Mouse (Mus musculus) neural tube, embryonic 14.5 days (tissue): ENCODE measurements at regions not wholly inside any gene's neighbourhood (a gene's known extent, or its start where the extent isn't known, plus 50 kb on each side); places are given as distances from the start of the nearest gene placed in this dataset.

ENCODE experiments used
- ATAC-seq: fragments of 200-750 bp; cut with Nextera tagmentation; 2 replicates; pipeline ENCODE4 v1.8.0; 2017; ENCODE audit warnings: low read depth, mild to moderate bottlenecking, moderate TSS enrichment, moderate library complexity
- H3K27ac ChIP-seq: fragments of 300-500 bp; sonication (generic); 2 replicates; pipeline ENCODE4 v1.5.1; 2014; ENCODE audit warnings: low read depth, mild to moderate bottlenecking, control low read depth, low read length, moderate library complexity, mixed read lengths
- H3K27me3 ChIP-seq: fragments of 300-500 bp; sonication (generic); 2 replicates; pipeline ENCODE4 v1.6.1; 2014; ENCODE audit warnings: low read length; ENCODE audit not compliant: control insufficient read depth, insufficient read depth
- H3K36me3 ChIP-seq: fragments of 300-500 bp; sonication (generic); 2 replicates; pipeline ENCODE4 v1.6.1; 2014; ENCODE audit warnings: low read length, mixed read lengths; ENCODE audit not compliant: control insufficient read depth, insufficient read depth
- H3K4me1 ChIP-seq: fragments of 300-500 bp; sonication (generic); 2 replicates; pipeline ENCODE4 v1.6.1; 2014; ENCODE audit warnings: low read length; ENCODE audit not compliant: control insufficient read depth, insufficient read depth
- H3K4me2 ChIP-seq: fragments of 300-500 bp; sonication (generic); 2 replicates; pipeline ENCODE4 v1.6.1; 2014; ENCODE audit warnings: mild to moderate bottlenecking, low read depth, low read length, control low read depth
- H3K4me3 ChIP-seq: fragments of 300-500 bp; sonication (generic); 2 replicates; pipeline ENCODE4 v1.5.1; 2014; ENCODE audit warnings: low read depth, low read length, control low read depth, mixed read lengths
- H3K9ac ChIP-seq: fragments of 300-500 bp; sonication (generic); replicated peaks from 2 replicates; pipeline ENCODE4 v1.6.1; 2014; ENCODE audit warnings: low read depth, mild to moderate bottlenecking, control low read depth, low read length, mixed read lengths
- H3K9me3 ChIP-seq: fragments of 300-500 bp; sonication (generic); 2 replicates; pipeline ENCODE4 v1.6.1; 2016; ENCODE audit warnings: low read length; ENCODE audit not compliant: control insufficient read depth
- WGBS: fragments of 180-500 bp; shearing (Covaris S2); extraction: QIAGEN DNeasy Blood & Tissue Kit; methylation state at CpG from one replicate; pipeline ENCODE4 v1.1.7; 2014; 5-methylcytosine and 5-hydroxymethylcytosine counted together

- Histone ChIP-seq H3K4me2 (no peak overlapping the region), H3K27me3 (no peaks in the 10 kb centered on the region), H3K9me3 (no peaks in the 10 kb centered on the region), H3K4me1 (no peaks in the 10 kb centered on the region), H3K4me3 (no peak overlapping the region), H3K9ac (no peak overlapping the region), H3K36me3 (no peaks in the 10 kb centered on the region), H3K27ac (no peak overlapping the region)
- WGBS, result 83% methylated on average over 5 of the region's 5 CpGs
- no peak for ATAC-seq
Measured at GRCm38 (mm10) chr16:73769729-73770128, 641.9 kb downstream of the Robo2 start.

GRCm38 (mm10) chr16:73768706-73769105 is 642.9 kb downstream of the Robo2 start:
- no peak for ATAC-seq
- 96% methylated on average over 2 of the region's 2 CpGs for WGBS
- no peaks in the 10 kb centered on the region for H3K9me3 ChIP-seq
- no peak overlapping the region for H3K4me3 ChIP-seq
- no peaks in the 10 kb centered on the region for H3K4me1 ChIP-seq
- H3K27me3 ChIP-seq, result no peaks in the 10 kb centered on the region
- no peak overlapping the region for H3K9ac ChIP-seq
- H3K27ac ChIP-seq, result no peak overlapping the region
- H3K36me3 ChIP-seq, result no peaks in the 10 kb centered on the region
- no peak overlapping the region for H3K4me2 ChIP-seq

- Histone ChIP-seq H3K4me1 (no peaks in the 10 kb centered on the region), H3K27ac (no peak overlapping the region), H3K9ac (no peak overlapping the region), H3K27me3 (no peaks in the 10 kb centered on the region), H3K36me3 (no peaks in the 10 kb centered on the region), H3K9me3 (no peaks in the 10 kb centered on the region), H3K4me2 (no peak overlapping the region), H3K4me3 (no peak overlapping the region)
- WGBS, result 91% methylated on average over 3 of the region's 3 CpGs
- ATAC-seq, result no peak
Measured at GRCm38 (mm10) chr16:73765184-73765583, 646.4 kb downstream of the Robo2 start.

- WGBS, result 25% methylated on average over 3 of the region's 3 CpGs
- Histone ChIP-seq H3K9ac (no peak overlapping the region), H3K9me3 (no peaks in the 10 kb centered on the region), H3K27ac (no peak overlapping the region), H3K4me3 (no peak overlapping the region), H3K4me2 (no peak overlapping the region), H3K4me1 (no peaks in the 10 kb centered on the region), H3K36me3 (no peaks in the 10 kb centered on the region), H3K27me3 (no peaks in the 10 kb centered on the region)
- no peak for ATAC-seq
Measured at GRCm38 (mm10) chr16:73760921-73761320, 650.7 kb downstream of the Robo2 start.

GRCm38 (mm10) chr16:73758872-73759271 is 652.8 kb downstream of the Robo2 start:
- Histone ChIP-seq H3K4me1 (no peaks in the 10 kb centered on the region), H3K9me3 (no peaks in the 10 kb centered on the region), H3K4me2 (no peak overlapping the region), H3K27ac (no peak overlapping the region), H3K36me3 (no peaks in the 10 kb centered on the region), H3K9ac (no peak overlapping the region), H3K27me3 (no peaks in the 10 kb centered on the region), H3K4me3 (no peak overlapping the region)
- WGBS, result 20% methylated on average over 5 of the region's 5 CpGs
- no peak for ATAC-seq

GRCm38 (mm10) chr16:73754302-73754701 is 657.3 kb downstream of the Robo2 start:
- WGBS, result 60% methylated on average over 5 of the region's 5 CpGs

GRCm38 (mm10) chr16:73728297-73728696 is 683.3 kb downstream of the Robo2 start:
- no peaks in the 10 kb centered on the region for H3K36me3 ChIP-seq
- 93% methylated on average over 7 of the region's 7 CpGs for WGBS
- no peak overlapping the region for H3K4me2 ChIP-seq
- no peaks in the 10 kb centered on the region for H3K4me1 ChIP-seq
- H3K9ac ChIP-seq, result no peak overlapping the region
- no peaks in the 10 kb centered on the region for H3K9me3 ChIP-seq
- no peak overlapping the region for H3K27ac ChIP-seq
- no peaks in the 10 kb centered on the region for H3K27me3 ChIP-seq
- no peak for ATAC-seq
- H3K4me3 ChIP-seq, result no peak overlapping the region

More at GRCm38 (mm10) chr16:73754302-73754701, 657.3 kb downstream of the Robo2 start:
- H3K4me1 ChIP-seq, result no peaks in the 10 kb centered on the region
- H3K36me3 ChIP-seq, result no peaks in the 10 kb centered on the region
- H3K4me2 ChIP-seq, result no peak overlapping the region
- ATAC-seq, result no peak
- H3K9me3 ChIP-seq, result no peaks in the 10 kb centered on the region
- no peak overlapping the region for H3K4me3 ChIP-seq
- no peak overlapping the region for H3K27ac ChIP-seq
- no peak overlapping the region for H3K9ac ChIP-seq
- no peaks in the 10 kb centered on the region for H3K27me3 ChIP-seq

GRCm38 (mm10) chr16:73719691-73720090 is 691.9 kb downstream of the Robo2 start:
- no peaks in the 10 kb centered on the region for H3K36me3 ChIP-seq
- no peak for ATAC-seq
- H3K27ac ChIP-seq, result no peak overlapping the region

GRCm38 (mm10) chr16:73716301-73716700 is 695.3 kb downstream of the Robo2 start:
- Histone ChIP-seq H3K4me1 (no peaks in the 10 kb centered on the region), H3K27ac (no peak overlapping the region), H3K9ac (no peak overlapping the region), H3K9me3 (no peaks in the 10 kb centered on the region), H3K36me3 (no peaks in the 10 kb centered on the region), H3K4me2 (no peak overlapping the region), H3K4me3 (no peak overlapping the region), H3K27me3 (no peaks in the 10 kb centered on the region)
- 79% methylated on average over 5 of the region's 5 CpGs for WGBS
- ATAC-seq, result no peak

More at GRCm38 (mm10) chr16:73719691-73720090, 691.9 kb downstream of the Robo2 start:
- H3K4me3 ChIP-seq, result no peak overlapping the region
- no peak overlapping the region for H3K4me2 ChIP-seq
- no peaks in the 10 kb centered on the region for H3K4me1 ChIP-seq
- no peaks in the 10 kb centered on the region for H3K27me3 ChIP-seq
- no peak overlapping the region for H3K9ac ChIP-seq
- WGBS, result 61% methylated on average over 3 of the region's 3 CpGs
- no peaks in the 10 kb centered on the region for H3K9me3 ChIP-seq

GRCm38 (mm10) chr16:73707051-73707450 is 704.6 kb downstream of the Robo2 start:
- Histone ChIP-seq H3K36me3 (no peaks in the 10 kb centered on the region), H3K9me3 (no peaks in the 10 kb centered on the region), H3K27me3 (no peaks in the 10 kb centered on the region), H3K4me3 (no peak overlapping the region), H3K4me1 (no peaks in the 10 kb centered on the region), H3K27ac (no peak overlapping the region), H3K9ac (no peak overlapping the region), H3K4me2 (no peak overlapping the region)
- no peak for ATAC-seq
- 88% methylated on average over 1 of the region's 1 CpGs for WGBS
